Mouse (Mus musculus): ENCODE results near the gene Vmn2r48. TPM values are rescaled to one million over a fixed set of nuclear protein-coding genes. Genes with fewer than 3 reads are reported as not detected.
"Not testable (repeated sequence)": the region's sequence is repeated elsewhere in the genome, so short reads cannot be mapped to it uniquely, and the experiment has no call there.

Vmn2r48 gene
- not detected for total RNA-seq (2022)

DNA sequence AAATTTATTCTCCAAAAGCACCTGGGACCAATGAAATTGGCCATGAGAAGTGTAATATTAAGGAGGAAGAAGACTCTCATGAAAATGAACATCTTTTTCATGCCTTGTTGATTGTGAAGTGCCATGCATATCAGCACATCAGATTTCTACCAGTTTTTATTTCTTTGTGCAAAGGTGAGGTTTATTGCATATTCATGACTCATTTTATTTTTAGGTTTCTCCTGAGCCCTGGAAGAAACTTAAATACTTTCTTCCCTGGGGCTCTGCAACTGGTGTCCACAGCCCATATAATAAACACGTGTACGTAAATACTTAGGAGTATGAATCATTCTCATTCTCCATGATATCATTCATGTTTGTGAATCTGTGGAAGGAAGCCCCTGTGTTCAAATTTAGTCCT, at the start of gene Vmn2r48:
Vmn2r48 (minus strand) TSS at position 101 of the 400 bp plus-strand sequence.
- DNase-seq (ENCODE audit: low spot score): not testable (repeated sequence)

DNA sequence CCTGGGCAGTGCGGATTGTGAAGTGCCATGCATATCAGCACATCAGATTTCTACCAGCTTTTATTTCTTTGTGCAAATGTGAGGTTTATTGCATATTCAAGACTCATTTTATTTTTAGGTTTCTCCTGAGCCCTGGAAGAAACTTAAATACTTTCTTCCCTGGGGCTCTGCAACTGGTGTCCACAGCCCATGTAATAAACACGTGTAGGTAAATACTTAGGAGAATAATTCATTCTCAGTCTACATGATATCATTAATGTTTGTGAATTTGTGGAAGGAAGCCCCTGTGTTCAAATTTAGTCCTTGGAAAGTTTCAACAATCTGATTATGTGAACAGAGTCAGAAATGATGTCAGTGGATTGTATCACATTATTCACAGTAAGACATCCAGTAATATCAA, 38.8 kb upstream of the Vmn2r48 start, which contains the start of gene Vmn2r49:
Vmn2r49 (minus strand) TSS at position 101 of the 400 bp plus-strand sequence.
- not testable (repeated sequence) for DNase-seq (ENCODE audit: low spot score)

Other genes with a start within 250 kb of the Vmn2r48 start
- under 1 TPM in 1 of 4 experiments, not detected in 3; 0.11 TPM for gene Vmn2r46, start 183.0 kb downstream of the Vmn2r48 start, total RNA-seq (2022)
- gene Vmn2r47, start 112.3 kb downstream of the Vmn2r48 start, total RNA-seq (2022): not detected
- gene Vmn2r49, start 38.7 kb upstream of the Vmn2r48 start, total RNA-seq (2022): not detected
- gene Vmn2r50, start 99.7 kb upstream of the Vmn2r48 start, total RNA-seq (2022): not detected
- not detected for gene Vmn2r51, start 152.2 kb upstream of the Vmn2r48 start, total RNA-seq (2022)
- gene Vmn2r52, start 223.0 kb upstream of the Vmn2r48 start, total RNA-seq (2022): not detected

All from heart, adult 8-10 months (tissue).